Comparison of ENCODE assay signal across 8 mouse cellular contexts in genomic region chr9:108460319-108461178, GRCm38 (mm10). TPM values are rescaled to one million over a fixed set of nuclear protein-coding genes. Genes with fewer than 3 reads are reported as not detected.
DNase-seq lines count a peak whose midpoint lies in the region; ATAC-seq and TF ChIP-seq lines count a peak whose summit lies in the region.

TSS of gene Ccdc71 (plus strand) at chr9:108460527.

- no peaks in the 10 kb centered on the region for H3K27me3 ChIP-seq in CH12.LX (replicated peaks)
- H3K27me3 ChIP-seq in forebrain, embryonic 13.5 days = no peaks in the 10 kb centered on the region
- no peaks in the 10 kb centered on the region for H3K27me3 ChIP-seq in heart, postnatal 0 days (ENCODE audit: control insufficient read depth, insufficient read depth, low read length)
- no peaks in the 10 kb centered on the region for H3K27me3 ChIP-seq in liver, embryonic 14.5 days (ENCODE audit: control insufficient read depth, insufficient read depth, low read length)
- H3K27me3 ChIP-seq in stomach, embryonic 15.5 days (replicated peaks) = no peaks in the 10 kb centered on the region

- no peak for TF ChIP-seq EP300 in CH12.LX (IDR thresholded peaks at IDR 0.05; ENCODE audit: low read length)
- peak; percentile 58; the same call in 1 of the 2 replicates for TF ChIP-seq EP300 in heart, postnatal 0 days (IDR thresholded peaks at IDR 0.05; ENCODE audit: low read depth)
- TF ChIP-seq EP300 in liver, embryonic 14.5 days (IDR thresholded peaks at IDR 0.05; ENCODE audit: low read depth) = no peak

- peaks cover 10 to 24% of the 10 kb centered on the region in 2 experiments for H3K4me1 ChIP-seq in CH12.LX (ENCODE audit: control insufficient read depth in 1 of 2, insufficient read depth in 2 of 2)
- H3K4me1 ChIP-seq in forebrain, embryonic 13.5 days = peaks cover 18% of the 10 kb centered on the region
- peaks cover 14% of the 10 kb centered on the region for H3K4me1 ChIP-seq in heart, postnatal 0 days (ENCODE audit: control insufficient read depth, insufficient read depth)
- H3K4me1 ChIP-seq in liver, embryonic 14.5 days (replicated peaks; ENCODE audit: control insufficient read depth in 2 of 2, insufficient read depth in 2 of 2, low read length in 1 of 2) = peaks cover 12 to 30% of the 10 kb centered on the region in 2 experiments
- H3K4me1 ChIP-seq in stomach, embryonic 15.5 days = peaks cover 25% of the 10 kb centered on the region

- TF ChIP-seq CTCF in CH12.LX (conservative IDR thresholded peaks at IDR 0.05 in 1 of 2, IDR thresholded peaks at IDR 0.05 in 1 of 2; ENCODE audit: low read depth in 2 of 2, low read length in 2 of 2) = no peak
- no peak for TF ChIP-seq CTCF in heart, postnatal 0 days (IDR thresholded peaks at IDR 0.05; ENCODE audit: low read depth)
- TF ChIP-seq CTCF in liver, embryonic 14.5 days (IDR thresholded peaks at IDR 0.05; ENCODE audit: low read depth) = no peak

- H3K9ac ChIP-seq in CH12.LX (ENCODE audit: insufficient read depth, low read depth) = peak within 1 kb of the TSS; percentile 85
- H3K9ac ChIP-seq in forebrain, embryonic 13.5 days = peak within 1 kb of the TSS; percentile 79
- peak within 1 kb of the TSS; percentile 79 for H3K9ac ChIP-seq in heart, postnatal 0 days (replicated peaks; ENCODE audit: low read depth, low read length)
- peak within 1 kb of the TSS; percentile 82 for H3K9ac ChIP-seq in liver, embryonic 14.5 days (replicated peaks)
- peak within 1 kb of the TSS; percentile 83 for H3K9ac ChIP-seq in stomach, embryonic 15.5 days

- in situ Hi-C loops in CH12.LX (cut with MboI; ENCODE audit: low pct_ligation_motif_present, low pct_unique_long_range_greater_than_20kb, low sequenced_read_pairs) = no loop called here

- no peak within 1 kb of the TSS for H3K27ac ChIP-seq in CH12.LX (ENCODE audit: insufficient read depth, low read depth)
- H3K27ac ChIP-seq in forebrain, embryonic 13.5 days = peak within 1 kb of the TSS; percentile 72
- peak within 1 kb of the TSS; percentile 84 for H3K27ac ChIP-seq in heart, postnatal 0 days (ENCODE audit: low read depth)
- peak within 1 kb of the TSS; percentile 67 for H3K27ac ChIP-seq in liver, embryonic 14.5 days
- peak within 1 kb of the TSS; percentile 97 for H3K27ac ChIP-seq in stomach, embryonic 15.5 days

- H3K79me2 ChIP-seq in CH12.LX (replicated peaks; ENCODE audit: control insufficient read depth, extremely low read depth, insufficient read depth, poor library complexity, severe bottlenecking) = peaks cover 21% of the 10 kb centered on the region

- dilution Hi-C loops in CH12.LX (cut with MboI; ENCODE audit: extremely low pct_ligation_motif_present, extremely low pct_unique_long_range_greater_than_20kb, low sequenced_read_pairs) = no loop called here

- H3K9me3 ChIP-seq in CH12.LX (replicated peaks; ENCODE audit: low read length) = no peaks in the 10 kb centered on the region
- H3K9me3 ChIP-seq in forebrain, embryonic 13.5 days (replicated peaks) = no peaks in the 10 kb centered on the region
- no peaks in the 10 kb centered on the region for H3K9me3 ChIP-seq in heart, postnatal 0 days (replicated peaks; ENCODE audit: control insufficient read depth, low read length)
- H3K9me3 ChIP-seq in liver, embryonic 14.5 days (ENCODE audit: control insufficient read depth, low read length) = no peaks in the 10 kb centered on the region
- H3K9me3 ChIP-seq in stomach, embryonic 15.5 days = no peaks in the 10 kb centered on the region

- DNase-seq in CH12.LX (ENCODE audit: extremely low read depth) = peak; percentile 89
- peak; percentile 78 for DNase-seq in c-Kit-positive CD71-positive TER-119-positive erythroid progenitor cells, embryonic 14.5 days (ENCODE audit: low spot score)
- DNase-seq in heart, postnatal 0 days (ENCODE audit: low spot score) = peak; percentile 80
- peak; percentile 88 to 92 for DNase-seq in kidney, postnatal 36 days
- peak; percentile 66 to 70 (median 66) for DNase-seq in liver, embryonic 14.5 days (ENCODE audit: low read depth in 3 of 3, low spot score in 3 of 3)
- peak; percentile 90 for DNase-seq in neural tube, embryonic 10.5 days (ENCODE audit: extremely low spot score, low spot score)

- peak; percentile 80 for TF ChIP-seq POLR2A in CH12.LX (IDR thresholded peaks at IDR 0.05; ENCODE audit: low read depth, low read length)

- peaks cover 19 to 39% of the 10 kb centered on the region in 2 experiments for H3K36me3 ChIP-seq in CH12.LX (replicated peaks in 1 of 2; ENCODE audit: control insufficient read depth in 1 of 2, insufficient read depth in 1 of 2, low read length in 1 of 2)
- peaks cover 28% of the 10 kb centered on the region for H3K36me3 ChIP-seq in forebrain, embryonic 13.5 days (ENCODE audit: poor library complexity, severe bottlenecking)
- peaks cover 25% of the 10 kb centered on the region for H3K36me3 ChIP-seq in heart, postnatal 0 days (replicated peaks; ENCODE audit: control insufficient read depth, insufficient read depth, low read length)
- peaks cover 15% of the 10 kb centered on the region for H3K36me3 ChIP-seq in liver, embryonic 14.5 days (replicated peaks; ENCODE audit: control insufficient read depth, insufficient read depth, low read depth)
- peaks cover 24% of the 10 kb centered on the region for H3K36me3 ChIP-seq in stomach, embryonic 15.5 days

- H3K4me2 ChIP-seq in CH12.LX (ENCODE audit: insufficient read depth, low read depth, poor library complexity, severe bottlenecking) = peak within 1 kb of the TSS; percentile 92
- peak within 1 kb of the TSS; percentile 85 for H3K4me2 ChIP-seq in forebrain, embryonic 13.5 days
- H3K4me2 ChIP-seq in heart, postnatal 0 days (ENCODE audit: low read depth, low read length) = peak within 1 kb of the TSS; percentile 92
- H3K4me2 ChIP-seq in liver, embryonic 14.5 days (ENCODE audit: low read depth) = peak within 1 kb of the TSS; percentile 70
- peak within 1 kb of the TSS; percentile 83 for H3K4me2 ChIP-seq in stomach, embryonic 15.5 days

- H3K4me3 ChIP-seq in CH12.LX (replicated peaks in 1 of 3; ENCODE audit: low read depth in 2 of 3, low read length in 2 of 3, poor library complexity in 1 of 3) = peak within 1 kb of the TSS; percentile 69 to 84 (median 83)
- peak within 1 kb of the TSS; percentile 85 for H3K4me3 ChIP-seq in forebrain, embryonic 13.5 days
- H3K4me3 ChIP-seq in heart, postnatal 0 days (ENCODE audit: low read depth, low read length) = peak within 1 kb of the TSS; percentile 67
- peak within 1 kb of the TSS; percentile 85 to 96 for H3K4me3 ChIP-seq in liver, embryonic 14.5 days (ENCODE audit: insufficient read depth in 1 of 2, low read depth in 2 of 2, low read length in 2 of 2)
- H3K4me3 ChIP-seq in stomach, embryonic 15.5 days (replicated peaks) = peak within 1 kb of the TSS; percentile 89

- under 1% methylated on average over 52 of the region's 52 CpGs for WGBS in forebrain, embryonic 13.5 days
- under 1% methylated on average over 47 of the region's 52 CpGs for WGBS in heart, postnatal 0 days
- under 1% methylated on average over 52 of the region's 52 CpGs for WGBS in liver, embryonic 14.5 days (ENCODE audit: insufficient replicate concordance)
- WGBS in stomach, embryonic 15.5 days = under 1% methylated on average over 51 of the region's 52 CpGs

- ATAC-seq in forebrain, embryonic 13.5 days = peak; percentile 85
- ATAC-seq in heart, postnatal 0 days (ENCODE audit: insufficient read depth, low read depth) = peak; percentile 90
- peak; percentile 83 for ATAC-seq in liver, embryonic 14.5 days (ENCODE audit: insufficient read depth)
- peak; percentile 78 for ATAC-seq in stomach, embryonic 15.5 days (ENCODE audit: insufficient read depth, low FRiP score, low read depth)

- no peak for TF ChIP-seq RAD21 in CH12.LX (IDR thresholded peaks at IDR 0.05; ENCODE audit: low read depth, low read length)

TF ChIP-seq in CH12.LX, 34 proteins besides CTCF, POLR2A, EP300 and RAD21 (continues in another document):
- TF ChIP-seq ZNF384 (IDR thresholded peaks at IDR 0.05; ENCODE audit: low read depth, low read length) (no peak), PAX5 (IDR thresholded peaks at IDR 0.05; ENCODE audit: low read length) (no peak), SIN3A (IDR thresholded peaks at IDR 0.05; ENCODE audit: low read length) (peak; percentile 71; the same call in 1 of the 2 replicates), CHD2 (IDR thresholded peaks at IDR 0.05; ENCODE audit: low read length) (peak; percentile 99), JUN (IDR thresholded peaks at IDR 0.05; ENCODE audit: insufficient read depth, low read depth, low read length) (no peak), IRF4 (IDR thresholded peaks at IDR 0.05; ENCODE audit: low read depth, low read length) (peak; percentile 32; the same call in 1 of the 2 replicates), SMC3 (IDR thresholded peaks at IDR 0.05; ENCODE audit: low read depth, low read length) (no peak), MXI1 (IDR thresholded peaks at IDR 0.05; ENCODE audit: low read depth, low read length) (peak; percentile 42; the same call in 1 of the 2 replicates), E2F4 (IDR thresholded peaks at IDR 0.05; ENCODE audit: insufficient replicate concordance, low read depth, low read length) (no peak), ZC3H11A (IDR thresholded peaks at IDR 0.05; ENCODE audit: low read depth, low read length) (no peak), MYC (IDR thresholded peaks at IDR 0.05; ENCODE audit: low read depth, low read length) (no peak), RCOR1 (conservative IDR thresholded peaks at IDR 0.05; ENCODE audit: low read depth, low read length) (no peak; the same call in 1 of the 2 replicates), MAZ (IDR thresholded peaks at IDR 0.05; ENCODE audit: low read depth, low read length) (peak; percentile 56; the same call in 1 of the 2 replicates), JUND (conservative IDR thresholded peaks at IDR 0.05; ENCODE audit: low read depth, low read length) (no peak), TBP (conservative IDR thresholded peaks at IDR 0.05; ENCODE audit: low read depth, low read length) (no peak), MAFK (IDR thresholded peaks at IDR 0.05; ENCODE audit: insufficient replicate concordance, low read length) (no peak), GABPA (IDR thresholded peaks at IDR 0.05; ENCODE audit: insufficient replicate concordance, low read depth, low read length) (no peak; the same call in 1 of the 2 replicates), KAT2A (IDR thresholded peaks at IDR 0.05; ENCODE audit: insufficient replicate concordance, low read length) (peak; percentile 92; the same call in 1 of the 2 replicates)

RNA-seq across cellular contexts. Expression of gene Ccdc71, which starts in this region (rescaled TPM):
- total RNA-seq in CH12.LX (2012; rRNA removed) = 16.1 and 19.3 TPM in 2 replicates
- 13.0 and 14.5 TPM in 2 replicates for total RNA-seq in CH12.LX (2014; rRNA removed)
- polyA plus RNA-seq in CH12.LX (2012; ENCODE audit: insufficient read length, low read depth) = 29.0 and 33.0 TPM in 2 replicates
- polyA plus RNA-seq in forebrain, embryonic 13.5 days (2015; fragmentation: Nextera tagmentation; extraction: Ambion mirVana) = 50.1 and 53.8 TPM in 2 replicates
- 14.0 and 24.0 TPM in 2 replicates for total RNA-seq in heart, postnatal 0 days (2014; rRNA removed; ENCODE audit: low replicate concordance)
- 25.1 and 26.2 TPM in 2 replicates for polyA plus RNA-seq in heart, postnatal 0 days (2015; fragmentation: Nextera tagmentation; extraction: Ambion mirVana)
- polyA plus RNA-seq in liver, embryonic 14.5 days (2012; rRNA removed) = 8.6 and 9.7 TPM in 2 replicates
- polyA plus RNA-seq in liver, embryonic 14.5 days (2014; fragmentation: Nextera tagmentation; extraction: Ambion mirVana) = 14.5 and 15.6 TPM in 2 replicates
- polyA plus RNA-seq in stomach, embryonic 15.5 days (2015; fragmentation: Nextera tagmentation; extraction: Ambion mirVana) = 47.7 and 52.5 TPM in 2 replicates
